Mouse (Mus musculus): Measurements from ENCODE around the gene Tlr5. TPM values are rescaled to one million over a fixed set of nuclear protein-coding genes. Genes with fewer than 3 reads are reported as not detected.

The Tlr5 gene
- polyA plus RNA-seq, 1 experiment from 2014 or later, result 0.17 TPM

DNA sequence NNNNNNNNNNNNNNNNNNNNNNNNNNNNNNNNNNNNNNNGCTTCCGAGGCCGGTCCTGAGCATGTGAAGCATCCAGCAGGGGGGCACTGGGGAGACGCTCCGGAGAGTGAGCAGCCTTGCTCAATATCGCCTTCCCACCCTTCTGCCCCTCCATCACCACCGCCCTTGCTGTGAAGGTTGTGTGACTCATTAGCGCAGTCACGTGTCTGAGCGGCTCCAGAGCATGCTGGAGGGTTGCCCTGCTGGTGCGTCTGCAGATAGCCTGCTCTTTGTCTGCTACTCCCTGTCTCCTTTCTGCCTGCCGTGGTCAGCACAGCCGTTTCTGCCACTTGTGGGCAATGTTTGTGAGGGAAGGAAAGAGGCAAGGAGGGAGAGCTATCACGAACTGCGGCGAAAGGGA lies 28.4 kb downstream of the Tlr5 start:
- Histone ChIP-seq H3K4me2 (peak overlapping the region; percentile 64), H3K27me3 (replicated peaks) (no peaks in the 10 kb centered on the region; the same call in 1 of the 2 replicates), H3K4me3 (peak overlapping the region; percentile 36), H3K4me1 (peaks cover 9% of the 10 kb centered on the region), H3K36me3 (replicated peaks) (no peaks in the 10 kb centered on the region), H3K9ac (peak overlapping the region; percentile 31), H3K27ac (peak overlapping the region; percentile 62), H3K9me3 (no peaks in the 10 kb centered on the region)
- under 1% methylated on average over 13 of the region's 15 CpGs for WGBS
- ATAC-seq (replicated peaks), result peak; percentile 97

DNA sequence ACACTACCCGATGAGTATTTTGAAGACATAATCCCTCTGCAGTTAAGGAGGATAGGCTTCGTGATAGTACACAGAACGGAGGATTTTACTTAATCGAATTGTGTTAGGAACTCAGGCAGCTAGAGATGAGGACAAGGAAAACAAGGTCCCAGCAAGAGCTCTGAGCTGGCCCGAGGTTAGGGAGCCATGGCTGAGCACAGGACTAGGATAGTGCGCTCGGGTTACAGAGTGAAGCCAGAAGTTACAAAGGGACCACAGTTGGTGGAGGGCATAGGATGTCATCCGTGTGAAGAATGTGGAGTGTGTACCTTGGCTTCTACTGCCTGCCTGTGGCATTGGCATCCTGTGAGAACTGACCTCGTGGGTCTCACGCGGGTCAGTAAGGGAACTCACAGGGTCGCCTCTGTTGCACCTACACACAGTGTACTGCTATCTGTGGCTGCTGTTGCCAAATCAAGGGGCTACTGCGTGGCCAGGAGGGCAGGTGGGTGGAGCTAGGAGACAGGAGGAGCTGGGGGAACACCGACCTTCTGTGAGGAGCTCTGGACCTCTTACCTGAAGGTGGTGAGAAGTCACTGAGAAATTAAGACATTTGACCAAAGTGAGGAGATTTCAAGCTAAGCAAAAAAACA lies 29.0 kb downstream of the Tlr5 start:
- Histone ChIP-seq H3K27ac (peak overlapping the region; percentile 62), H3K9me3 (no peaks in the 10 kb centered on the region), H3K4me1 (peaks cover 9% of the 10 kb centered on the region), H3K36me3 (replicated peaks) (no peaks in the 10 kb centered on the region), H3K4me3 (peak overlapping the region; percentile 36), H3K9ac (peak overlapping the region; percentile 31), H3K27me3 (replicated peaks) (no peaks in the 10 kb centered on the region; the same call in 1 of the 2 replicates), H3K4me2 (peak overlapping the region; percentile 64)
- WGBS, result 54% methylated on average over 14 of the region's 14 CpGs
- ATAC-seq (replicated peaks), result peak; percentile 40

GRCm38 (mm10) chr1:182986243-182986642 lies 31.7 kb downstream of the Tlr5 start:
- Histone ChIP-seq H3K27ac (no peak overlapping the region), H3K4me3 (no peak overlapping the region), H3K9me3 (no peaks in the 10 kb centered on the region), H3K36me3 (replicated peaks) (no peaks in the 10 kb centered on the region), H3K27me3 (replicated peaks) (no peaks in the 10 kb centered on the region; the same call in 1 of the 2 replicates), H3K9ac (no peak overlapping the region), H3K4me2 (no peak overlapping the region), H3K4me1 (peaks cover 9% of the 10 kb centered on the region)
- no peak for ATAC-seq (replicated peaks)
- 74% methylated on average over 13 of the region's 13 CpGs for WGBS

- 87% methylated on average over 11 of the region's 11 CpGs for WGBS
- H3K9me3 ChIP-seq, result no peaks in the 10 kb centered on the region
- peaks cover 9% of the 10 kb centered on the region for H3K4me1 ChIP-seq
- H3K4me2 ChIP-seq, result no peak overlapping the region
- H3K9ac ChIP-seq, result no peak overlapping the region
- no peaks in the 10 kb centered on the region for H3K36me3 ChIP-seq (replicated peaks)
- H3K4me3 ChIP-seq, result no peak overlapping the region
- H3K27me3 ChIP-seq (replicated peaks), result no peaks in the 10 kb centered on the region; the same call in 1 of the 2 replicates
- ATAC-seq (replicated peaks), result no peak
- H3K27ac ChIP-seq, result no peak overlapping the region
These were observed 32.2 kb downstream of the Tlr5 start for GRCm38 (mm10) chr1:182986750-182987149.

DNA sequence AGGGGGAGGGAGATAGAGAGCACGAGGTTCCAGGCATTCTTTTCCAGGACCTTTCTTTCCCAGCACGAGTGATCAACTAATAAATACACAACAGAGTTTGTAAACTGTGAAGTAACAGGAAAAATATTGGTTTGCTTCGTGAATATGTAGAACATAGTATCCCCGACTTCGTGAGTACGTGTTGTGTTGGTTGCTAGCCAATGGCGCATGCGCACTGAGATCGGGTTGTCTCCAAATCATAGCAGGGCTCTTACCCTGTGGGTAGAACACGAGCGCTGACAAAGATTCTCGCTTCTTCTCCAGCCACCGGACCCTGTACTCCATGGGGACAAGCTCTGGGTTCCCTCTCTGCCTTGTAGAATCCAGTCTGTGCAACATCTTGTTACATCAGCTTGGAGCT lies 33.2 kb downstream of the Tlr5 start:
- ATAC-seq (replicated peaks), result no peak
- no peak overlapping the region for H3K9ac ChIP-seq
- no peaks in the 10 kb centered on the region for H3K36me3 ChIP-seq (replicated peaks)
- H3K27me3 ChIP-seq (replicated peaks), result no peaks in the 10 kb centered on the region
- peaks cover 9% of the 10 kb centered on the region for H3K4me1 ChIP-seq
- no peak overlapping the region for H3K4me3 ChIP-seq
- no peaks in the 10 kb centered on the region for H3K9me3 ChIP-seq
- 90% methylated on average over 13 of the region's 13 CpGs for WGBS
- no peak overlapping the region for H3K27ac ChIP-seq
- H3K4me2 ChIP-seq, result no peak overlapping the region

- H3K4me3 ChIP-seq, result no peak overlapping the region
- H3K27me3 ChIP-seq (replicated peaks), result no peaks in the 10 kb centered on the region
- WGBS, result 76% methylated on average over 3 of the region's 3 CpGs
- H3K9me3 ChIP-seq, result no peaks in the 10 kb centered on the region
- no peak overlapping the region for H3K27ac ChIP-seq
- H3K4me1 ChIP-seq, result peaks cover 3% of the 10 kb centered on the region
- no peak for ATAC-seq (replicated peaks)
- H3K9ac ChIP-seq, result no peak overlapping the region
- no peaks in the 10 kb centered on the region for H3K36me3 ChIP-seq (replicated peaks)
- H3K4me2 ChIP-seq, result no peak overlapping the region
These were observed 34.1 kb downstream of the Tlr5 start for GRCm38 (mm10) chr1:182988646-182989045.

GRCm38 (mm10) chr1:182990092-182990762 lies 35.6 kb downstream of the Tlr5 start:
- 78% methylated on average over 14 of the region's 14 CpGs for WGBS
- Histone ChIP-seq H3K36me3 (replicated peaks) (no peaks in the 10 kb centered on the region), H3K9me3 (no peaks in the 10 kb centered on the region), H3K9ac (no peak overlapping the region), H3K4me1 (no peaks in the 10 kb centered on the region), H3K27ac (no peak overlapping the region), H3K4me3 (no peak overlapping the region), H3K4me2 (no peak overlapping the region), H3K27me3 (replicated peaks) (no peaks in the 10 kb centered on the region)
- ATAC-seq (replicated peaks), result peak; percentile 30; the same call in 1 of the 2 replicates

DNA sequence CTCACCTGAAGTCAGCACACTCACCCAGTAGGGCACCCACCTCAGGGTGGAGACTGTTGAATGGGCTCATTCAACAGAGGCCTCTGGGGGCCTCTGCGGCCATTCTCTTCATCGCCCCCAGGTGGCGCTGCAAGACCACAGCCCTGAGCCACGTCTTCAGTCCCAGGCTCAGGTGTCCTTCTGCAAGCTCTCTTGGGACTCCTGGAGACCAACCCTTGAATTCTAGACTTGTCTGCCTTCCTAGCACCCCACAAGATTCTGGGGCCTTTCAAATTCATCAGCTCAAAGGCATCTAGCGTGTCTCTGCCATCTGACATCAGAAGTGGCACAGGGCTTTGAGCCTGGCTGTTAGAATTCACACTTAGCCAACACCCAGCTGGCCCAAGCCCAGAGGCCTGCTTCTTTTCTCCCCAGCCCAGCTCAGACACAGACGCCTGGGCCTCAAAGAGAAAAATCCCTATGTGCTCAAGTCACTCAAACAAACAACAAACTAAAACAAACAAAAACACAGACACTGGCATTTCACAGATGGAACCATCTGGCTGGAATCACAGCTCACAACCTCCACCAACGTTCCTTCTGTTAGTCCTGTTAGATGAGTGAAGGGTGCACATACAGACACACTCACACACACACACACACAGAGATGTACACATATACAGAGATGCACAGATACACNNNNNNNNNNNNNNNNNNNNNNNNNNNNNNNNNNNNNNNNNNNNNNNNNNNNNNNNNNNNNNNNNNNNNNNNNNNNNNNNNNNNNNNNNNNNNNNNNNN lies 36.6 kb downstream of the Tlr5 start:
- H3K27ac ChIP-seq, result no peak overlapping the region
- no peaks in the 10 kb centered on the region for H3K27me3 ChIP-seq (replicated peaks)
- H3K36me3 ChIP-seq (replicated peaks), result no peaks in the 10 kb centered on the region
- no peak overlapping the region for H3K4me3 ChIP-seq
- H3K4me2 ChIP-seq, result no peak overlapping the region
- 15% methylated on average over 7 of the region's 7 CpGs for WGBS
- H3K9me3 ChIP-seq, result no peaks in the 10 kb centered on the region
- H3K4me1 ChIP-seq, result no peaks in the 10 kb centered on the region
- no peak for ATAC-seq (replicated peaks)
- no peak overlapping the region for H3K9ac ChIP-seq

Other genes with a start within 250 kb of the Tlr5 start
- gene Ccdc185, start 205.6 kb upstream of the Tlr5 start, polyA plus RNA-seq (2015; fragmentation: Nextera tagmentation; extraction: Ambion mirVana), result not detected in 2 replicates
- gene Susd4, start 190.9 kb upstream of the Tlr5 start, polyA plus RNA-seq (2015; fragmentation: Nextera tagmentation; extraction: Ambion mirVana), result 77.3 and 81.8 TPM in 2 replicates

All from midbrain, embryonic 15.5 days (tissue).